Mouse (Mus musculus): ENCODE data around the gene Amdhd1. TPM values are rescaled to one million over a fixed set of nuclear protein-coding genes. Genes with fewer than 3 reads are reported as not detected.

Amdhd1 gene
- polyA plus RNA-seq, 1 experiment from 2014 or later, result 0.47 TPM

DNA sequence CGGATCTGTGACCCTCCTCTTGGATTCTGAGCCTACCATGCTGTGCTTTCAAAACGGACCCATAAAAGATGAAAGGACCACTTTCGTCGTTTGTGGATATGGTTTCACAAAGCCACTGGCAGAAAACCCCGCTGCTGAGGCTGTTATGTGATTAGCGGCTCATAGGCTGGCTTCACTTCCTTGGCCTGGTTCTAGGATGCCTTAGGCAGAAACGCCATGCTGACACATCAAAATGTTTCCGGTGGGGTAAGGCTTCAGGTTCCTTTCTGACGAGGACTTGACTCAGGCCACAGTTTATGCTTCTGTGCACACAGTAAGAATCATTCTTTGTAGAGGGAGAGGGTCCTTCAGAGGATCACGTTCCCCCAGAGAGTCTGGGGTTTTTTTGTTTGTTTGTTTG lies 39.0 kb downstream of the Amdhd1 start:
- peak overlapping the region; percentile 15; the same call in 1 of the 2 replicates for H3K4me2 ChIP-seq (replicated peaks)
- no peak for ATAC-seq (ENCODE audit: low FRiP score, low read depth)
- peaks cover 9% of the 10 kb centered on the region for H3K4me1 ChIP-seq
- H3K27ac ChIP-seq, result no peak overlapping the region
- no peaks in the 10 kb centered on the region for H3K9me3 ChIP-seq
- no peak overlapping the region for H3K4me3 ChIP-seq
- no peak overlapping the region for H3K9ac ChIP-seq
- WGBS, result 16% methylated on average over 10 of the region's 10 CpGs
- no peaks in the 10 kb centered on the region for H3K27me3 ChIP-seq
- no peaks in the 10 kb centered on the region for H3K36me3 ChIP-seq

DNA sequence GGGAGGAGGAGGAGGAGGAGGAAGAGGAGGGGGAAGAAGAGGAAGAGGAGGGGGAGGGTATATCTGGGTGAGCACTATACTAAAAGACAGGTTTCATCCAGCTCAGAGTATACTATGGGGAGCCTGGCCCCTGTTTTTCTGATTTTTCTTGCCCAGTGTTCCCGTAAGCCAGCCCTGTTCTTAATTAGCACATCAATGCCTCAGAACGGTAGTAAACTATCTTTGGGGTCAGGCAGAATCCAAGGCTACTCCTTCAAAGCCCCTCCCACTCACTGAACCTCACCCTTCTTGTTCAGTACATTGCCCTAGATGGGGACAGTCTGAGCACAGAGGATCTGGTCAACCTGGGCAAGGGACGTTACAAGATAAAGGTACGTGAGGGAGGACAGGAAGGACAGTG lies 49.4 kb downstream of the Amdhd1 start:
- no peak overlapping the region for H3K4me2 ChIP-seq (replicated peaks)
- no peaks in the 10 kb centered on the region for H3K9me3 ChIP-seq
- H3K27me3 ChIP-seq, result no peaks in the 10 kb centered on the region
- no peak overlapping the region for H3K27ac ChIP-seq
- 39% methylated on average over 4 of the region's 4 CpGs for WGBS
- peaks cover 2% of the 10 kb centered on the region; the same call in 1 of the 2 replicates for H3K36me3 ChIP-seq
- H3K9ac ChIP-seq, result no peak overlapping the region
- no peak for ATAC-seq (ENCODE audit: low FRiP score, low read depth)
- no peak overlapping the region for H3K4me3 ChIP-seq
- H3K4me1 ChIP-seq, result no peaks in the 10 kb centered on the region

DNA sequence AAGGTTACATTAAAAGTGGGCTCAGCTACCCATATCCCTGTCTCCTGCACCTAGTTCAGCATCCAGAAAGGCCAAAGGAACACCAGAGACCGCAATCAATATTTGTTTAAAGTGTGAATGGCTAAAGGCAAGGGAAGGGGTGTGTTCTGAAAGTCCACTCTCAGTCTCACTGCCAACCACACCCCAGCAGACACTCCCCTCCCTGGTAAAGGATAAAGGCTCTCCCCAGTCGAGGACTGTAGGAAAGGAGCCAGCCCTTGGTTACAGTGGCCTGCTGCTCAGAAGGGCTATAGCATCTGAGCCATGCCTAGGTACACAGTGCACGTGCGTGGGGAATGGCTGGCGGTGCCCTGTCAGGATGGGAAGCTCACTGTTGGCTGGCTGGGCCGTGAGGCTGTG lies 51.0 kb downstream of the Amdhd1 start:
- H3K36me3 ChIP-seq, result peaks cover 15% of the 10 kb centered on the region
- no peaks in the 10 kb centered on the region for H3K9me3 ChIP-seq
- no peak for ATAC-seq (ENCODE audit: low FRiP score, low read depth)
- H3K4me2 ChIP-seq (replicated peaks), result no peak overlapping the region
- 81% methylated on average over 6 of the region's 6 CpGs for WGBS
- no peaks in the 10 kb centered on the region for H3K27me3 ChIP-seq
- H3K27ac ChIP-seq, result no peak overlapping the region
- H3K9ac ChIP-seq, result no peak overlapping the region
- no peak overlapping the region for H3K4me3 ChIP-seq
- H3K4me1 ChIP-seq, result no peaks in the 10 kb centered on the region

DNA sequence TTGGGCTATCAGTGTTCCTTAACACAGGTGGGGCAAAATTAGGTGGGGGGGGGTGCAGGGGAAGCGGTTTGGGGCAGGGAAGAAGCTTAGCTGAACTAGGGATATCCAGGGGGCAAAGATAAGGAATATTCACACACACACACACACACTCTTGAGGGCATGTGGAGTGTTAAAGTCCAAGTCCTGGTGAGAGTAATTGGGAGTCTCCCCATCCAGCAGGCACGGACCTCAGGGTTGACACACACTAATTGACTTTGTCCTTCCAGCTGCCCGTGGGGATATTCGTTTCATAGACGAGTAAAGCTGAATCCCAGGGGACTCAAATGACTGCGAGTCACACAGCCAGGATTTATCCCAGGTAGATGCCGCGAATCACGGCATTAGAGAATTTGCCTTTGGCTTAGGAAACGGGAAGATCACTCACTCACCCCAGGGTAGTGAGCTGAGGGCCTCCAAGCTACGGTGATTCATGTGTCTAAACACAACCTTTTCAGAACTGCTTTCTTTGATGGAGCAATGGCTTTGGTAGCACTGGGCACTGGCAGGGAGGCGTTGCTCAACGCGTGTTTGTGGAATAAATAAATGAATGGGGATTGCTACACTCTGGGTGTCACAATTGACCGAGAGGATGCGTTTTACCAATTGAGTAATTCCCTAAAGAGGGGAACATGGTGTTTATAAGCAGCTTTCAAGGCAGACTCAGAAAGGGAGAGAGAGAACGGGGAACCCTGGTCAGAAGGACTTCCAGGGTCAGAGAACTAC lies 51.6 kb downstream of the Amdhd1 start, which contains the start of gene Hal:
Gene Hal (plus strand): TSS at position 703 of the 762 bp plus-strand sequence.
- Histone ChIP-seq H3K27me3 (no peaks in the 10 kb centered on the region), H3K4me2 (replicated peaks) (no peak within 1 kb of the TSS), H3K36me3 (peaks cover 20% of the 10 kb centered on the region), H3K9ac (no peak within 1 kb of the TSS), H3K4me3 (no peak within 1 kb of the TSS), H3K27ac (no peak within 1 kb of the TSS), H3K9me3 (no peaks in the 10 kb centered on the region), H3K4me1 (no peaks in the 10 kb centered on the region)
- no peak for ATAC-seq (ENCODE audit: low FRiP score, low read depth)
- 65% methylated on average over 17 of the region's 17 CpGs for WGBS

DNA sequence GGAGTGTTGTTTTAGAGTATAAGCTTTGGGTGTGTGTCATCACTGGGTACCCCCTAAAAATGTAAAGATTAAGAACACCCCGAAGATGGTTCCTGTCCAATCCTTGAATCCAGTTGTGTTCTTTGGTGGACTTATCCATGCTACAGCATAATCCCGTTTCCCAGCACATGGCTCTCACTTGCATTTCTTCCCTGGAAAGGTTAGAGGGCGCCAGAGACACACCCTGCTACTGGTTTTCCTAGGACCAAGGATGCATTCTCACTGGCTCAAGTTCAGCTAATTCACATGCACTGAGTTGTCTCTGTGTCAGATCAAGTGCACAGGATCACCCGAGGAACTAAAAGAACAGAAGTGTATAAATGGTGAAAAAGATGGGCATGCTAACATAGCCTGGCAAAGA lies 53.2 kb downstream of the Amdhd1 start:
- no peak overlapping the region for H3K9ac ChIP-seq
- no peaks in the 10 kb centered on the region for H3K4me1 ChIP-seq
- no peak for ATAC-seq (ENCODE audit: low FRiP score, low read depth)
- no peaks in the 10 kb centered on the region for H3K9me3 ChIP-seq
- H3K4me3 ChIP-seq, result no peak overlapping the region
- peaks cover 36% of the 10 kb centered on the region for H3K36me3 ChIP-seq
- WGBS, result 29% methylated on average over 4 of the region's 4 CpGs
- H3K4me2 ChIP-seq (replicated peaks), result no peak overlapping the region
- H3K27me3 ChIP-seq, result no peaks in the 10 kb centered on the region
- no peak overlapping the region for H3K27ac ChIP-seq

DNA sequence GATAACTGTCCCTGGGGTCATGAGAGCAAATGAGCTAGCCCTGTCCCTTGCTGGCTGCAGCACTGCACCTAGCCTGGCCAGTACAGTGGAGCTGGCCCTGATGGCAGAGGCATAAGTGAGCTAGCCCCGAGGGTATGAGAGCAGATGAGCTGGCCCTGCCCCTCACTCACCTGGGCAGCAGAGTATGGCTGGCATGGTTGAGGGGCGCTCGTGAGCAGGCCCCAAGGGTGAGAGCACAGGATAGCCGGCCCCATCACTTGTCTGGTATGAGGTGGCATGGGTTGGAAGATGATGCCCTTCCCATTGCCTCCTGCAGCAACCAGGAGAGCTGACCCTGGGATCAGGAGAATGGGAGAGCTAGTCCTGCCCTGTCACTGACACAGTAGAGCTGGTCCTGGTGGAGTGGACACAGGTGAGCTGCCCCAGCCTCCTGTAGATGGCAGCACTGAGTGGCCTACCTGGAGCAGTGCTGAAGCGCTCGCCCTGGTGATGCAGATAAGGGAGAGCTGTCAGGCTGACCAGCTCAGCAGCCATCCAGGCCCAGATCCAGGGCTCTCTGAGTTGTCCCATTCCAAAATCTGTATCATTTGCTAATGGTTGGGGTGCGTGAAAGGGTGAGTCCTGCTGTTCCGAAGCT lies 54.7 kb downstream of the Amdhd1 start:
- 85% methylated on average over 8 of the region's 8 CpGs for WGBS
- Histone ChIP-seq H3K36me3 (peaks cover 50% of the 10 kb centered on the region), H3K4me1 (no peaks in the 10 kb centered on the region), H3K4me2 (replicated peaks) (no peak overlapping the region), H3K9ac (no peak overlapping the region), H3K27me3 (no peaks in the 10 kb centered on the region), H3K4me3 (no peak overlapping the region), H3K27ac (no peak overlapping the region), H3K9me3 (no peaks in the 10 kb centered on the region)
- ATAC-seq (ENCODE audit: low FRiP score, low read depth), result peak; percentile 18; the same call in 1 of the 2 replicates

DNA sequence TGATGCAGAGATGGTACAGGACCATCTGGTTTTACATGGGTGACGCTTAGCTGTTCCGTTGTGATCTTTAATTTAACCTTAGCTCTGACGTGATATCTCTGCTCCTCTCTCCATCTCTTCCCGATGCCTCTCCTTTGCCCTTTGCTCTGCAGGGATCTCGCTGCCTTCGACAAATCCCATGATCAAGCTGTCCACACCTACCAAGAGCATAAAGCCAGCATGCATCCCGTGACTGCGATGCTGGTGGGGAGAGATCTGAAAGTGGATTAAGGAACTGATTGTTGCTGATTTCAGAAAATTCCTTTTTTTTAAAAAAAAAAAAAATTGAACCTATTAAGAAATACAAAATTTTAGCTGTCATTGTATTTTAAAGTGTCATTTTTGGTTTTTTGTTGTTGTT lies 55.3 kb downstream of the Amdhd1 start:
- no peak overlapping the region for H3K27ac ChIP-seq
- H3K27me3 ChIP-seq, result no peaks in the 10 kb centered on the region
- no peak overlapping the region for H3K4me3 ChIP-seq
- H3K36me3 ChIP-seq, result peaks cover 57% of the 10 kb centered on the region
- ATAC-seq (ENCODE audit: low FRiP score, low read depth), result no peak
- H3K4me1 ChIP-seq, result no peaks in the 10 kb centered on the region
- H3K4me2 ChIP-seq (replicated peaks), result no peak overlapping the region
- no peak overlapping the region for H3K9ac ChIP-seq
- 88% methylated on average over 8 of the region's 8 CpGs for WGBS
- H3K9me3 ChIP-seq, result no peaks in the 10 kb centered on the region

Other genes starting within 250 kb of the Amdhd1 start
- gene Elk3, start 228.9 kb downstream of the Amdhd1 start, polyA plus RNA-seq (2015; fragmentation: Nextera tagmentation; extraction: Ambion mirVana), result 48.6 and 49.2 TPM in 2 replicates
- 225 and 237 TPM in 2 replicates for gene Lta4h, start 86.6 kb downstream of the Amdhd1 start, polyA plus RNA-seq (2015; fragmentation: Nextera tagmentation; extraction: Ambion mirVana)
- gene Hal, start 51.3 kb downstream of the Amdhd1 start, polyA plus RNA-seq (2015; fragmentation: Nextera tagmentation; extraction: Ambion mirVana), result 0.18 TPM in 1 of 2 replicates, not detected in the other
- gene Ccdc38, start 599 bp upstream of the Amdhd1 start, polyA plus RNA-seq (2015; fragmentation: Nextera tagmentation; extraction: Ambion mirVana), result 0.28 and 0.32 TPM in 2 replicates
- 118 and 122 TPM in 2 replicates for gene Snrpf, start 49.7 kb upstream of the Amdhd1 start, polyA plus RNA-seq (2015; fragmentation: Nextera tagmentation; extraction: Ambion mirVana)
- gene Ntn4, start 100.6 kb upstream of the Amdhd1 start, polyA plus RNA-seq (2015; fragmentation: Nextera tagmentation; extraction: Ambion mirVana), result 0.74 and 0.87 TPM in 2 replicates

All from limb, embryonic 13.5 days (tissue).